Mouse (Mus musculus) gonadal fat pad, adult 2 months (tissue): Measurements from ENCODE around the gene Defb10. TPM values are rescaled to one million over a fixed set of nuclear protein-coding genes. Genes with fewer than 3 reads are reported as not detected.
"Not testable (repeated sequence)": the region's sequence is repeated elsewhere in the genome, so short reads cannot be mapped to it uniquely, and the experiment has no call there.

Experiments
- DNase-seq: peaks from one replicate; pipeline ENCODE4 v3.0.0-alpha.2; 2012; ENCODE audit warnings: low read depth
- polyA plus RNA-seq: library from polyadenylated mRNA; depleted of rRNA; stranded (reverse); fragments of >200 nt; gene quantifications from 2 replicates; pipeline ENCODE4 v1.2.3, GENCODE M21; 2012; rRNA removed

Defb10 gene
- polyA plus RNA-seq: 9.6 and 34.1 TPM in 2 replicates

DNA sequence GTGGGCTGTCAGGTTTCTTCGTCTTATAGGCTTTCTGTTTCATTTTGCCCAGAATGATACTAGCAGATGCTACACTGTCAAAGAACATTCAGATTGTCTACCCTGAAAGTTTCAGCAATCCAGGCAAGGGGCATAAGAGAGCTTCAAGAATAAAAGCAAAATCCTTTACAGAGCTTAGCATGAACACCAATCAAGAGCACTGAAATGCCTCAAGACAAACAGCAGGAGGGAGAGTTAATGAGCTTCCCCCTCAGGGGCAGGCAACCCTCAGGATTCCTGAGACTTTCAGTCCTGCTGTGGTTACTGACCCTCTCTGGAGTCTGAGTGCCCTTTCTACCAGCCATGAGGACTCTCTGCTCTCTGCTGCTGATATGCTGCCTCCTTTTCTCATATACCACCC is at the start of gene Defb10:
Gene Defb10, plus strand, starts transcription at position 316 of the 400 bp plus-strand sequence.
- not testable (repeated sequence) for DNase-seq

DNA sequence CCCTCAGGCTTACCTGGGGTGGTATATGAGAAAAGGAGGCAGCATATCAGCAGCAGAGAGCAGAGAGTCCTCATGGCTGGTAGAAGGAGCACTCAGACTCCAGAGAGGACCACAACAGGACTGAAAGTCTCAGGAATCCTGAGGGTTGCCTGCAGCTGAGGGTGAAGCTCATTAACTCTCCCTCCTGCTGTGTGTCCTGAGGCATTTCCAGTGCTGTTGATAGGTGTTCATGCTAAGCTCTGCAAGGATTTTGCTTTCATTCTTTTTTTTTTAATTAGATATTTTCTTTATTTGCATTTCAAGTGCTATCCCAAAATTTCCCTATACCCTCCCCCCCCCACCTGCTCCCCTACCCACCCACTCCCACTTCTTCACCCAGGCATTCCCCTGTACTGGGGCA is 26.6 kb downstream of the Defb10 start, which contains the start of gene Defb9:
Gene Defb9, minus strand, starts transcription at position 101 of the 400 bp plus-strand sequence.
- not testable (repeated sequence) for DNase-seq

DNA sequence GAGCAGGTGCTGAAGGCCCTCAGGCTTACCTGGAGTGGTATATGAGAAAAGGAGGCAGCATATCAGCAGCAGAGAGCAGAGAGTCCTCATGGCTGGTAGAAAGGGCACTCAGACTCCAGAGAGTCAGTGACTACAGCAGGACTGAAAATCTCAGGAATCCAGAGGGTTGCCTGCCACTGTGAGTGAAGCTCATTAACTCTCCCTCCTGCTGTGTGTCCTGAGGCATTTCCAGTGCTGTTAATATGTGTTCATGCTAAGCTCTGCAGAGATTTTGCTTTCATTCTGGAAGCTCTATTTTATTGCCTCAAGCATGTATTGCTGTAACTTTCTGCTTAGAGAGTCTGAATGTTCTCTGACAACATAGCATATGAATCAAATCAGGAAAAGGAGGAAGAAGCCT is 47.6 kb downstream of the Defb10 start, which contains the start of gene Defb11:
Gene Defb11, minus strand, starts transcription at position 123 of the 400 bp plus-strand sequence.
- not testable (repeated sequence) for DNase-seq

Other genes starting within 250 kb of the Defb10 start
- not detected in 2 replicates for gene Defa26, start 240.7 kb upstream of the Defb10 start, polyA plus RNA-seq
- not detected in 2 replicates for gene Defa17, start 203.1 kb upstream of the Defb10 start, polyA plus RNA-seq
- not detected in 2 replicates for gene Defa34, start 193.1 kb upstream of the Defb10 start, polyA plus RNA-seq
- gene AY761184, start 155.3 kb upstream of the Defb10 start, polyA plus RNA-seq: 0.34 and 0.41 TPM in 2 replicates
- not detected in 2 replicates for gene Defa24, start 124.4 kb upstream of the Defb10 start, polyA plus RNA-seq
- gene Defb50, start 35.4 kb upstream of the Defb10 start, polyA plus RNA-seq: 0.93 TPM in 1 of 2 replicates, not detected in the other
- 39.8 and 171 TPM in 2 replicates for gene Defb2, start 19.0 kb upstream of the Defb10 start, polyA plus RNA-seq
- gene Defb9, start 26.5 kb downstream of the Defb10 start, polyA plus RNA-seq: 21.6 TPM in 1 of 2 replicates, not detected in the other
- 49.7 and 259 TPM in 2 replicates for gene Defb11, start 47.5 kb downstream of the Defb10 start, polyA plus RNA-seq
- gene Defb15, start 73.8 kb downstream of the Defb10 start, polyA plus RNA-seq: 377 and 400 TPM in 2 replicates
- gene Defb35, start 79.5 kb downstream of the Defb10 start, polyA plus RNA-seq: not detected in 2 replicates
- 5.3 and 6.6 TPM in 2 replicates for gene Defb13, start 87.9 kb downstream of the Defb10 start, polyA plus RNA-seq
- gene Fam90a1a, start 99.8 kb downstream of the Defb10 start, polyA plus RNA-seq: 0.14 and 0.20 TPM in 2 replicates
- gene Ccdc70, start 110.9 kb downstream of the Defb10 start, polyA plus RNA-seq: 0.23 TPM in 1 of 2 replicates, not detected in the other
- 0.09 and 0.18 TPM in 2 replicates for gene Atp7b, start 201.4 kb downstream of the Defb10 start, polyA plus RNA-seq
- gene Alg11, start 201.8 kb downstream of the Defb10 start, polyA plus RNA-seq: 6.8 and 8.6 TPM in 2 replicates